Mouse (Mus musculus) erythroblast, embryonic 14.5 days (primary cell): ENCODE results near the gene Psapl1.

ENCODE experiments used
- GATA1 ChIP-seq: IDR thresholded peaks from 2 replicates; pipeline ENCODE4 v1.6.1; 2012; ENCODE audit warnings: low read length, inconsistent platforms, mixed read lengths
- TAL1 ChIP-seq: IDR thresholded peaks from 3 replicates; pipeline ENCODE4 v1.6.1; 2012; ENCODE audit warnings: low read length, inconsistent platforms, mixed read lengths

- no peak for TF ChIP-seq TAL1
- no peak for TF ChIP-seq GATA1
Observed at GRCm38 (mm10) chr5:36194631-36195030, 9.2 kb upstream of the Psapl1 start.
